Mouse (Mus musculus): Measurements from ENCODE around the gene Armc8. TPM values are rescaled to one million over a fixed set of nuclear protein-coding genes. Genes with fewer than 3 reads are reported as not detected.
A peak's percentile ranks its signal among the peaks of the same experiment; 100 is the strongest.

The Armc8 gene
- total RNA-seq, 1 experiment from 2014 or later = 32.2 TPM

DNA sequence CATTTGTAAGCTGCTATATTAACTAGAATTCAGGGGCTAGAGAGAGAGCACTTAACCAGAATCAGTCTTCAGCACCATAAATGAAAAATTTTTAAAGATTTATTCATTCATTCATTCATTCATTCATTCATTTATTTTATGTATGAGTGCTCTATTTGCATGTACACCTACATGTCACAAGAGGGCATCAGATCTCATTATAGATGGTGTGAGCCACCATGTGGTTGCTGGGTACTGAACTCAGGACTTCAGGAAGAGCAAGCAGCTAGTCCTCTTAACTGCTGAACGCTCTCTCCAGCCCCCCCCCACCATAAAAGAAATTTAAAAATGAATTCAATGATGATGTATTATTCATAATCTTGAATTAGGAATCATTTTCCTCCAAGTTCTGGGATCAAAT lies 22.4 kb downstream of the Armc8 start:
- ATAC-seq (replicated peaks; ENCODE audit: low read depth, poor library complexity, severe bottlenecking) = no peak

DNA sequence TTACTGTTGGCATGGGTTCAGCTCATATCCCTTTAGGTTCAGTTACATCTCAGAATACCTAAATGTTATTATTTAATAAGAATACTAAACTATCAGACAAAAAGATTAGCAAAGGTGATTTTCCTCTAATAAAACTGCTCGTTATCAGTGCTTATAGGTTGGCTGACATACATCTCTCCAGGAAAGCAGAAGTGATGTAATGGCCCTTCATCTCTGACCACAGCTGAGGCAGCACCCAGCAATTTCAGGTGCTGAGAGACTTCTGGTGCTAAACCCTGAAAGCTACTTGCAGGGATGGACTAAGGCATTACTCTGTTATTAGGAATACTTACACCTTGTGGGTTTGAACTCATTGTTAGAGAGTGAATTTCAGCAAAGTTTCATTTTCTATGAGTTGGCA lies 36.8 kb downstream of the Armc8 start:
- no peak for ATAC-seq (replicated peaks; ENCODE audit: low read depth, poor library complexity, severe bottlenecking)

DNA sequence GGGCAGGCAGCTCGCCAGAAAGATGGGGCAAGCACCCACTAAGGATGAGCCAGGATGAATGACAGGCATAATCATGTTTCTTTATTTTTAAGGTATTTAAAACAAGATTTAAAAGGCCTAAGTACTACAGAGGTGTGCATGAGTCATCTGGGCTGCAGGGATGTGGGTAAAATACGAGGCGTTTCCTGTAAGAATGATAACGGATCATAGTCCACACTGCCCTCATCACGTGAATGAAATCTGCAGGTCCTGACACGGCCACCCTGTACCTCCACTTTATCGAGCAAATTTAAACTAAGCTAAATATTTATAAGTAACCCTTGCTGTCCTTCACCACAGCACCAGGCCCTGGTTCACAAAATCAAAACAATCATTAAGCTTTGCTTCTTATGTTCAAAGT lies 62.8 kb downstream of the Armc8 start:
- no peak for ATAC-seq (replicated peaks; ENCODE audit: low read depth, poor library complexity, severe bottlenecking)

DNA sequence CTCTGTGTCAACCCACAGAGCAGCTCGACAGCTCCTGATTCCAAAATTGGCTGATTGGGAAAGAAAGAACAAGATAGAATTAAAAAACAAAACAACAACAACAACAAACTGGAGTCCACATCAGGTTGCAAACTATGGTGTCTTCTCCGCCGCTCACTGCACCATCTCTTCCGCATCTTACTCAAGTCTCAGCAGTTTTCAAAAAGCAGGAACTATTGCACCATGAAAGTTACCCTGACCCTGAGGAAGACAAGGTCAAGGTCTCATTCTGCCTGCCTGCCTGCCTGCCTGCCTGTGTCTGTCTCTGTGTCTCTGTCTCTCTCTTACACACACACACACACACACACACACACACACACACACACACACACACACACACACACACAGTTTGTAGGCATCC lies 69.4 kb downstream of the Armc8 start:
- ATAC-seq (replicated peaks; ENCODE audit: low read depth, poor library complexity, severe bottlenecking) = no peak

DNA sequence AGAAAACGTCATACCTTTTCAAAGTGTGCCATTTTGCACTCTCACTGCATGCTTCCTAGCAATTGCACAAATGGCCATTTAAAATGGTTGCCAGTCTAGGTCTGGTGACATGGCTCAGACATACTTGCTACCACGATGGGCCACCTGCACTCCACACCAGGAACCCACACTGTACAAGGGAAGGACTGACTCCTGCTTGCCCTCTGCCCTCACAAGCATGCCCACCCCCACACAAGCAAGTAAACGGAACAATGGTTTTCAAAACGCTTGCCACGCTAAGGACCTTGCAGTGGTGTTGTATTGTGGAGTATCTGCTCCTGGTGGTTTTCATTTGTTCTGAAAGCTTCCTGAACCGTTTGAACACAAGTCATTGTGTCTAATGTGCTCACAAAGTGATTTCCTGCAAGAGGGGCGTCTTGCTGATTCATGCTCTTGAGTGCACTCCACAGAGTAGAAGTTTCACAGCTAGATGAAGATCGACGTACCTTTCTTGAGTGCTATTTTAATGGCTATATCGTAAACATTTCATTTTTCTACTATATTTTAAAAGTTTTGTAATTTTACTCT lies 76.0 kb downstream of the Armc8 start:
- ATAC-seq (replicated peaks; ENCODE audit: low read depth, poor library complexity, severe bottlenecking) = peak; percentile 74

DNA sequence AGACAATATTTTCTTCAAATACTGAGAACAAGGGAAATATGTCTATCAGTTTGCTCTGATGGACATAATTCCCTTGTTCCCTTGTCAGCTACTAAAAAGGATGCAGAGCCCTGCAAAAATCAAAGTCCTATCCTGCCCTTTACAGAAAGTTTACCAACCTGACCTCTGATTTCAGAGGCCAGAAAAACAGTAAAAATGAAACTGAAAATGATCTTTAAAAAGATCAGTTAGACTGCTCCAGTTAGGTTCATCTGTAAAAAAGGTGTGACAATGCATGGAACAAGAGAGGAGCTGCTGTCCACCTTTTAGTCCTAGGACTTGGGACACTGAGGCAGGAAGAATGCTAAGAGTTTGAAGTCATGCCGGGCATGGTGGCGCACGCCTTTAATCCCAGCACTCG lies 77.6 kb downstream of the Armc8 start:
- ATAC-seq (replicated peaks; ENCODE audit: low read depth, poor library complexity, severe bottlenecking) = no peak

DNA sequence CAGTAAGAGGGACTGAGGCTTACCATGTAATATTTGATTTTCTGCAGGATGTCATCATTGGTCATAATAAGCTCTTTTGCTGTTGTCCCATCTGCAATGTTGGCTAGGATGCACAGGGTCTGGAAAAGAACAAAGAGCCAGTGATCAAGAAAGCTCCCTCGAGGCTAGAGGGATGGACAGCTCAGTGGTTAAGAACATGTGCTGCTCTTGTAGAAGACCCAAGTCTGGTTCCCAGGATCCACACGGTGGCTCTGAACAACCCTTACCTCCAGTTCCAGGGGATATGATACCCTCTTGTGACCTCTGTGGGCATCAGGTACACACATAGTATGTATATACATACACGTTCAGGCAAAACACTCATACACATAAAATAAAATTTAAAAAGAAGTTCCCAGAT lies 80.9 kb downstream of the Armc8 start:
- ATAC-seq (replicated peaks; ENCODE audit: low read depth, poor library complexity, severe bottlenecking) = no peak

DNA sequence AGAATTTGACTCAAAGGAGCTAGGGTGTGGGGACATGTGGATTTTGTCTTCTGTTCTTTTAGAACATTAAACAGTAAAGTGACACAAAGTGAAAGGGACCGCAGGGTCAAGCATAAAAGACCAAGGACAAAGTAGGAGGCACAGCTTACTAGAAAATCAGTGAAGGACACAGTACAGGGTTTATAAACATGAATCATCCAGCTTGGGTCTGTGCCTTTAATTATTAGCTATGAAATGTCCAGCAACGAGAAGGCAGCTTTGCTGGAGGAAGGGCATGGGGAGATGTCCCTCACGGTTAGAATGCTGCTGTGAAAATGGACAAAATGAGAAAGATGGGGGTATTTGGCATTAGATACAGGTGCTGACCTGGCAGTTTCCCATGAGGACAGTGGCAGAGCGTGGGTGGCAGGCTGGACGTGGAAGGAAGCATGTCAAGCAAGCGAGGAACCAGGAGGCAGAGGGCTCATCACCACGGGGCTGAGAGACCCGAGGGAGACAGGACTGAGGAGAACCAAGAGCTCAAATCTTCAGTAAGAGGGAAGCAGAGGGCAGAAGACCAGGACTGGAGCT lies 81.5 kb downstream of the Armc8 start:
- no peak for ATAC-seq (replicated peaks; ENCODE audit: low read depth, poor library complexity, severe bottlenecking)

DNA sequence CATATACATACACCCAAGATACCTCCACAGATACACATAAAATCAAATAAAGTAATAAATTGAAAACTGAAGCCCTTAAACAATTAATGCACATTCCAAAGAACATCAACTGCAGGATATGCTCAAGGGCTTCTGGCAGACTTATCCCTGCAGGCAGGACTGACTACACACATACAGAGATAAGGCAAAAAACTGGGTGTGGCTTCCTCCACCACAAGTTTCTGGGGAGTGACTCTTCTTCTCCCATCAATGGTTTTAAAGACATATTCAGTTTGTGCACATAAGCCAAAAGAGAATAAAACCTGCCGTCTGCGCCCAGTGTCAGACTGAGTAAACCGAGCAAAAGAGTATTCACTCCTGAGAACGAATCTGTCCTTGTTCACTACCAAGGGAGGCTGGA lies 83.6 kb downstream of the Armc8 start:
- peak; percentile 89 for ATAC-seq (replicated peaks; ENCODE audit: low read depth, poor library complexity, severe bottlenecking)

DNA sequence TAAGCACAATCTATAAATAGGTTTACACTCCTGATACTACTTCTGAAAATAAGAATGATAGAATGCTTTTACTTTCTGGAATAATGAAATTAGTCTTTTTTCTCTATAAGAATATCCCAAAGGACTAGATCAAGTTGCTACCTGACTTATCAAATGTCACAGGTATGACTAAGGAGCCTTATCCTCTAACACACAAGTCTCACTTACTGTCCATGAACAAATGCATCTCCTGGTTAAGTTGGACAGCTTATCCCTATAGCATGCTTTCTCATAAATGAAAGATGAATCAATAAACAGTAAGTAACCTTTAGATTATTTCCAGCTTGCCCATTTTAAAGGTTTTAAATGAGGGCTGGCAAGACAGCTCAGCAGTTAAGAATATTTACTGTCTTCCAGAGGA lies 84.1 kb downstream of the Armc8 start:
- ATAC-seq (replicated peaks; ENCODE audit: low read depth, poor library complexity, severe bottlenecking) = no peak

DNA sequence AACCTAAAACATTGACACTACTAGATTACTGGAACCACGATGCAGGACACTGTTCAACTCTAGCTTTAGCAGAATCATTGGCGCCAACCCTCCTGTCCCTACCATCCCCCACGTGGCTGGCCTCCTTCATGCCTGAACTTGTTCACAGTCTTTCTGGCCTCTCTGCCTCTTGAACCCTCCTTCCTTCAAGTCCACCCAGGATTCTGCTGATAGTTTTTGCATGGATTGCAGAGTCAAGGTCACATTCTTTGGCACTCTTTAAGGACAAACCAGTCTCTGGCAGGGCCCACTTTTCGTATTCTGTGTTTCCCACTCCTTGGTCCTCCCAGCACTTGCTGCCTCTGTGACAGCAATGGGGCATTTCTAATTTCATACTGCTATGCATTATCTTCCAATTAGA lies 85.5 kb downstream of the Armc8 start:
- ATAC-seq (replicated peaks; ENCODE audit: low read depth, poor library complexity, severe bottlenecking) = no peak

DNA sequence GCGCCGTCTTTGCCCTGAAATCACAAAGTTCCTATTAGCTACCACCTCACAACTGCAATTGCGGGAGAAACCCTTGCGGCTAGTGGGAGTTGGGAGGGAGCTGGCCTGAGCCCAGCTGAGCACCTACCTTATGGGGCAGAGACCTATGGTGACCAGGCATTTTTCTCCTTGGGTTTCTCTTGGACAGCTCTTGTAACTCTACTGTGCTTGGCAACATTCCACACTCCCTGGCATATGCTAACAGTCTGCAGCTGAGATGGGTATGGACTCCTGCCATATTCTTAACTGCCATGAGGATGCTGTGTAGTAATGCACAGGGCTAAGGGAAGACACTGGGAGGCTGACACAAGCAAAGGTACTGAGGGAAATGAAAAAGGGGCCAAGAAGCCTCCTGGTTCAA lies 87.9 kb downstream of the Armc8 start:
- no peak for ATAC-seq (replicated peaks; ENCODE audit: low read depth, poor library complexity, severe bottlenecking)

DNA sequence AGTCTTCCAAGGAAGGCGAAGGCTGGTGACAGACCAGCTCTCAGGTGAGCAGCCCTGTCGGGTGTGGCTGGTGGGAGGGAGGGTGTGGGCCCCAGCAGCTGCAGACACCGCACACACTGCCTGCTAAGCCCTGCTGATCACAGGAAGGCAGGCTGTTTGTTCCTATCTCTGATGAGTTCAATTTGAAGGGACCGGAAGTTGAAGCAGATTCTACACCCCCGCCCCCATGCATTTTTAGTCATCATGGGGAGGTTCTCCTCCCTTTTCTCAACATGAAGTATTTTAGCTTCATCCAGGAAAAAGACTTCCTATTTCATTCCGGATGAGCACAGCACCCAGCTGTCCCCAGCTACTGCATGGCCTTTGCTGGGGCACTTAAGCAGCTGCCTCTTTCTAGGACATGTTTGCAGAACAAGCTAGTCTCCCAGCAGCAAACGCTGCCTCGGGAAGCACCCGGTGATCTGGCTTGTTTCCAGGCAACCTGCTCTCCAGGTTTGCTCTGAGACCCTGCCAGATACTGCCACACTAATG lies 89.5 kb downstream of the Armc8 start:
- ATAC-seq (replicated peaks; ENCODE audit: low read depth, poor library complexity, severe bottlenecking) = no peak; the same call in 1 of the 2 replicates

DNA sequence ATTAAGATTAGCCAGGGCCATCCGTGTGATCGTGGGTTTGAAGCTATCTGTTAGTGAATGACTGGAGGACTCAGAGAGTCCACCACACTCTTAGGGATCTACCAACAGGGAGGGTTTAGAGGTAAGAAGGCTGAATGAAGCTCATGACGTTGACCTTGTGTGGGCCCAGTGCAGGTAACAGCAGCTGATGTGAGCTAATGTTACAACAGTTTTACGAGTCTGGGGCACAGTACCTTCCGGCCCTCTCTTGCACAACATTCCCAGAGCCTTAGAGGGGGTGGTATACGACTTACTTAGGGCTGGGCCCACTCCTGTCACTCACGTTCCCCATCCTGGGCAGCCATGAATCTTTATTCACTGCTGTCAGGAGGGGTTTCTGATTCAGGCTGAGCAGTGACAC lies 97.4 kb downstream of the Armc8 start:
- no peak for ATAC-seq (replicated peaks; ENCODE audit: low read depth, poor library complexity, severe bottlenecking)

DNA sequence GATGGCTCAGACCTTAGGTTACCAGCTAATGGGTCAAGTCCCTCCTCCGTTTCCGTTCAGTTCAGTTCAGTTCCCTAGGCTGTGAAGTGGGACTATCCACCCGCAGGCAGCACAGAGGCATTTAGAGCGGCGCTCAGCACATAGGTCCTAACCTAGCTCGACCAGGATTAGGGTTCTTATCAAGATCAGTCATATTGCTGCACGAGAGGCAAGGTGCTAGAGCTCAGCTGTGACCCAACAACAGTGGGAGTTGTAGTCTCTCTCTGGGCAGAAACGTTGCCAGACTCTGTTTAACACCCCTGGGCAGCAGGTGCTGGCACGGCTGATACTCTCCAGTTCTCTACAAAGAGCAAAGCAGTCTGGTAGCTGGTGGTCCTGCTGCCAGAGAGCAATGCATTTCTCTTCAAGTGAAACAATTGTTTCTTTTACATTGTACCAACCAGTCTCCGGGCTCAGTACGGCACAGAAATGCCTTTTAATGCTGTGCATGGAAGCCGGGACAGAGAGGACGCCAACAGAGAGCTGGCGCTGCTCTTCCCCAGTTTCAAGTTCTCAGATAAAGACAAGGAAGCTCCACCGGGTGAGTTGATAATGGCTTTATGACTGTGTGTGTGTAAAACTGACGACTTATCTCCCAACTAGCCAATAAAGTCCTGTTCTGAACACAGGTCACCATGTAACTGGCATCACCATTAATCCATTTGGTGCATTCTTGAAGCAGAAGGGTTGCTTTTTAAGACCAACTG lies 98.2 kb downstream of the Armc8 start:
- ATAC-seq (replicated peaks; ENCODE audit: low read depth, poor library complexity, severe bottlenecking) = no peak; the same call in 1 of the 2 replicates

DNA sequence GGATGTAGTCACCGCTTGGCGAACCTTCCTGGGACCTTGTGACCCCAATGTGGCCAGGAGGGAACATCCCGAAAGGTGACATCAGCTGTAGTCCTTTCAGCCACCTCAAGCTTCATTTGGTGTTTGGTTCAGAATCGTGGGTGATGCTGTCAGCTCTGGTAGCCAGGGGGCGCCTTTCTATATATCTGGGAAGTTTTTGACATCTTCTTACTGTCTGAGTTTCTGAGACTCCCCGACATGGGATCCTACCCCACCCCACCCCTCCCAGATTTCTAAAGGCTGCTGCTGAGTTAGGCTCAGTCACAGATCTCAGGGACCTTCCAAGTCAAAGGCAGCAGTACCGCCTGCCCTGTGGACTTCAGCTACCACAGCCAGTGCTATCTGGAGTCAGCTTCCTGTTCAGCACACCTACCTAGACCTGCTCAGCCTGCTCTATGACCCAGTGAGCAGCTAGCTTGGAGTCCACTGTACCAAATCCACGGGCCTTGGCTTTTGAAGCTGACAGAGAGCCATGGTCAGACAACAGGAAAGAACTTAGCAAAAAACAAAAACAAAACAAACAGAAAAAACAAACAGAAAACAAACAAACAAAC lies 98.9 kb downstream of the Armc8 start:
- ATAC-seq (replicated peaks; ENCODE audit: low read depth, poor library complexity, severe bottlenecking) = 0 out of 2 replicates have a peak, but pooled peaks have one; percentile 38

DNA sequence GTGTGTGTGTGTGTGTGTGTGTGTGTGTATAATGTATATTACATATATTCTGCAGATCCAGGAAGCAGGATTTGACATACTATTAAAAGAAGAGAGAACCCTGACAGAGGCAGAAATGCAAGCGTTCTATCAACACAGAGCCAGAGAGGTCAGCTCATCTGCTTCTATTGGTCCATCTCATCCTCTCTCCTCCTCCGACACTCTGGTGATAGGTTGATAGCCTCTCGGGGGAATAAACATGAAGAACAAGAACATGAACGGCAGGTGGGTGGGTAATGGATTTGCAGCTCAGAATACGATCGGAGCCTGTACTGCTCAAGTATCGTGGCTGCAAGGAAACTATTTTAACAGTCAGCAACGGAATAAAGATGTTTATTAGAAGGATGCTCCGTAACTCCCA lies 100.1 kb downstream of the Armc8 start:
- no peak for ATAC-seq (replicated peaks; ENCODE audit: low read depth, poor library complexity, severe bottlenecking)

DNA sequence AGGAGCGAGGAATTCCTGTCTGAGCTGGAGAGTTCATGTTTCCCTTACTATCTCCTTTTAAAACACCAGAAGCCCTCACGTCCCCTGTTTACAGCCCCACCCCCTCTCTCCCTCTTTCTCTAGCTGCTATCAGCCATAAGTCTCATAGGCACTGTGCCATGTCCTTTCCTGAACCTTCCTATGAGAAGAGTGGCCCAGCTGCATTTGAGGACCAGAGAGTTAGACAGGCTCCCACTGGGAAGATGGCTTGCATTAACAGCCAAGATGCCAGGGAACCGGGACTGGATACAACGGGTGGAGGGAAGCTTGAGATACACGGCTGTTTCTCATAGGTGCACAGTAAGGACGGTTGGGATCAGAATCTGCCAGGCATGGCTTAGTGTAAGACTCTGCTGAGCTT lies 103.8 kb downstream of the Armc8 start:
- ATAC-seq (replicated peaks; ENCODE audit: low read depth, poor library complexity, severe bottlenecking) = no peak

DNA sequence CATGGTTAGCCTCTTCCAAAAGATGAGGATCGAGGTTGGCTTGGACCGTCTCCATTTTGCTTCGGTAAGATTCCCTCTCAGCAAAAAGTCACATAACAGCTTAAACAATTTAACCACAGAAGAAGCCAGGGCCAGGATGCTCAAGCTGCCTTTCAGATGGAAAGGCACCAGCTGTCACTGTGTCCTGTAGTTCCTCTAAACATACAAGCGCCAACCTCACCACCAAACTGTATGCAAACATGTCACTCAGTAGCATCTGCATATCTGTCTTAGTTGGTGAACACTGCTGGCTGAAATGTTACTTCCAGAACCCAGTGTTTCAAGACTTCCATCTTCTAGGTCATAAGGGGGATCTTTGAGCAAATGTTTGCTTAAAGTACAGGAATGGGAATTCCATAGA lies 109.0 kb downstream of the Armc8 start:
- no peak for ATAC-seq (replicated peaks; ENCODE audit: low read depth, poor library complexity, severe bottlenecking)

DNA sequence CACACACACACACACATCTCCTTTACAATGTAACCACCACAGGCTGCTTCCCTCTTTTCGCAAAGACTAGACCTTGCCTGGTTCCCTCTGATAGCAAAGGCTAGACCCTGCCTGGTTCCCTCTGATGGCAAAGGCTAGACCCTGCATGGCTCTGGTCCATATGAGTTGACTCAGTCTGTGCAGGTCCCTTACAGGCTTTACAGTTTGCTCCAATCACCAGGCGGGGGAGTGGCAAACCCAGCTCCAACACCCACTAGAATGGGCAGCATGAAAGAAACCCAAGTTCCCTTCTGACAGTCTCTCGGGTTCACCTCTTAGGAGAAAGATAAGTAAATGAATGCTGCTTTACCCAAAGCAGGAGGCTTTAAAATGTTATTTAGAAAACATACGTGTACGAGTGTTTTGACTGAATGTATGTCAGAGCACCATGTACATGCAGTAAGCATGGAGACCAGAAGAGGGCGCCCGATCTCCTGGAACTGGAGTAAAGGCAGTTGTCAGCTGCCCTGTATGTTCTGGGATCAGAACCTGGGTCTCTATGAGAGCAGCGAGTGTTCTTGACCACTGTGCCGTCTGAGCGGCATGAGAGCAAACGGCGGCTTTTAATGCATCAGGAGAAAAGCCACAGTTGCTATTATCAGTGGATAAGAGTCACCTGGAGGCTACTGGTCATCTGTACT lies 110.0 kb downstream of the Armc8 start:
- peak; percentile 90 for ATAC-seq (replicated peaks; ENCODE audit: low read depth, poor library complexity, severe bottlenecking)

DNA sequence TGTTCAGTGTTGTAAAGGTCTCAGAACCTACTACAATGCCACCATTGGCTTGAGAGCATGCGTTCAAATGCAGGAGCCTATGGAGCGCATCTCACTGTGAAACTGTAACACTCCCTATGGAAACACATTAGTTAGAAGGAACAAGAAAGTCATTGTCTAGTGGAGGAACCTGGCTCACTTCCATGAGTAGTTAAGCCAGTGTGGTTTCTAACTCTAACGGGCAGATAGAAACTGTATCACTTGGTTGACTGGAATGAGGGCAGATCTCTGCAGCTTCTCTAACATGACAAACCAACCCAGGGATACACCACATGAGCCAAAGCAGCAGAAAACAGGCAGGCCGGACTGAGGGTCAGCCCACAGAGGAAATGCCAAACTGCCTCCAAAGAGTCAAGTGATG lies 114.5 kb downstream of the Armc8 start:
- ATAC-seq (replicated peaks; ENCODE audit: low read depth, poor library complexity, severe bottlenecking) = no peak
